Mouse (Mus musculus): ENCODE results near the gene Bglap.
"Not testable (repeated sequence)": the region's sequence is repeated elsewhere in the genome, so short reads cannot be mapped to it uniquely, and the experiment has no call there.

Bglap gene

GRCm38 (mm10) chr3:88393776-88394375 is 9.6 kb upstream of the Bglap start:
- DNase-seq (ENCODE audit: low spot score) = no peak

- DNase-seq (ENCODE audit: low spot score) = not testable (repeated sequence)
Measured at GRCm38 (mm10) chr3:88382383-88382782, 1.9 kb downstream of the Bglap start.

GRCm38 (mm10) chr3:88381389-88382315 is 2.6 kb downstream of the Bglap start:
- DNase-seq (ENCODE audit: low spot score) = not testable (repeated sequence)

GRCm38 (mm10) chr3:88378599-88378998 is 5.7 kb downstream of the Bglap start, which contains the start of gene Bglap2:
Gene Bglap2 (minus strand): TSS chr3:88378699.
- DNase-seq (ENCODE audit: low spot score) = not testable (repeated sequence)

- DNase-seq (ENCODE audit: low spot score) = not testable (repeated sequence)
Measured at GRCm38 (mm10) chr3:88376644-88377043, 7.6 kb downstream of the Bglap start.

- DNase-seq (ENCODE audit: low spot score) = not testable (repeated sequence)
Measured at GRCm38 (mm10) chr3:88375750-88376626, 8.3 kb downstream of the Bglap start.

- not testable (repeated sequence) for DNase-seq (ENCODE audit: low spot score)
Measured at GRCm38 (mm10) chr3:88372643-88373042, 11.6 kb downstream of the Bglap start, which contains the start of gene Bglap3. Gene Bglap3 (minus strand): TSS chr3:88372743.

- not testable (repeated sequence) for DNase-seq (ENCODE audit: low spot score)
Measured at GRCm38 (mm10) chr3:88368511-88368910, 15.8 kb downstream of the Bglap start.

- DNase-seq (ENCODE audit: low spot score) = not testable (repeated sequence)
Measured at GRCm38 (mm10) chr3:88367517-88367916, 16.7 kb downstream of the Bglap start.

GRCm38 (mm10) chr3:88366830-88367428 is 17.3 kb downstream of the Bglap start:
- not testable (repeated sequence) for DNase-seq (ENCODE audit: low spot score)

GRCm38 (mm10) chr3:88365705-88366361 is 18.4 kb downstream of the Bglap start:
- DNase-seq (ENCODE audit: low spot score) = no peak

GRCm38 (mm10) chr3:88364337-88364736 is 19.9 kb downstream of the Bglap start, which contains the start of gene Paqr6:
Gene Paqr6 (plus strand): TSS chr3:88364584.
- DNase-seq (ENCODE audit: low spot score) = peak; percentile 81

GRCm38 (mm10) chr3:88363700-88364099 is 20.6 kb downstream of the Bglap start:
- peak; percentile 82 for DNase-seq (ENCODE audit: low spot score)

- no peak for DNase-seq (ENCODE audit: low spot score)
Measured at GRCm38 (mm10) chr3:88361612-88362313, 22.5 kb downstream of the Bglap start.

- no peak for DNase-seq (ENCODE audit: low spot score)
Measured at GRCm38 (mm10) chr3:88361096-88361495, 23.2 kb downstream of the Bglap start.

GRCm38 (mm10) chr3:88359989-88360388 is 24.3 kb downstream of the Bglap start:
- no peak for DNase-seq (ENCODE audit: low spot score)

GRCm38 (mm10) chr3:88359584-88359983 is 24.7 kb downstream of the Bglap start:
- DNase-seq (ENCODE audit: low spot score) = no peak

- DNase-seq (ENCODE audit: low spot score) = no peak
Measured at GRCm38 (mm10) chr3:88354396-88355165, 29.7 kb downstream of the Bglap start.

GRCm38 (mm10) chr3:88352907-88353306 is 31.4 kb downstream of the Bglap start:
- no peak for DNase-seq (ENCODE audit: low spot score)
